Mouse (Mus musculus) ES-Bruce4 (cell line): ENCODE measurements around the gene Gm21698. TPM values are rescaled to one million over a fixed set of nuclear protein-coding genes. Genes with fewer than 3 reads are reported as not detected.
"Not testable (repeated sequence)": the region's sequence is repeated elsewhere in the genome, so short reads cannot be mapped to it uniquely, and the experiment has no call there.

Experiments used
- H3K27ac ChIP-seq: 2 replicates; pipeline ENCODE4 v1.5.1; 2012; ENCODE audit warnings: low read length, inconsistent platforms; ENCODE audit not compliant: insufficient read depth
- H3K27me3 ChIP-seq: 2 replicates; pipeline ENCODE4 v1.6.1; 2012; ENCODE audit warnings: mild to moderate bottlenecking, low read length, inconsistent platforms; ENCODE audit not compliant: control insufficient read depth, poor library complexity, insufficient read depth, severe bottlenecking
- H3K36me3 ChIP-seq: 2 replicates; pipeline ENCODE4 v1.6.1; 2012; ENCODE audit warnings: inconsistent platforms, mild to moderate bottlenecking, low read length, moderate library complexity; ENCODE audit not compliant: control insufficient read depth, poor library complexity, insufficient read depth, severe bottlenecking
- H3K4me1 ChIP-seq: one replicate; pipeline ENCODE4 v1.8.1; 2011; ENCODE audit warnings: low read length; ENCODE audit not compliant: control insufficient read depth, insufficient read depth
- H3K4me3 ChIP-seq: 2 replicates; pipeline ENCODE4 v1.5.1; 2011; ENCODE audit warnings: low read depth, mild to moderate bottlenecking, low read length
- H3K9ac ChIP-seq: 2 replicates; pipeline ENCODE4 v1.6.1; 2012; ENCODE audit warnings: low read depth, mild to moderate bottlenecking, inconsistent platforms; ENCODE audit not compliant: poor library complexity, severe bottlenecking
- H3K9me3 ChIP-seq: replicated peaks from 2 replicates; pipeline ENCODE4 v1.6.1; 2012; ENCODE audit warnings: mild to moderate bottlenecking, low read length, inconsistent platforms; ENCODE audit not compliant: control insufficient read depth, poor library complexity, insufficient read depth, severe bottlenecking
- CTCF ChIP-seq: IDR thresholded peaks from one replicate; pipeline ENCODE4 v1.8.1; 2011; ENCODE audit warnings: low read depth, low read length
- polyA plus RNA-seq: library from polyadenylated mRNA; stranded (reverse); fragments of >200 nt; gene quantifications from 2 replicates; pipeline ENCODE4 v1.2.4, GENCODE M21; 2011; ENCODE audit warnings: low read depth; ENCODE audit not compliant: missing spikeins, insufficient read depth, insufficient read length

Gene Gm21698
- polyA plus RNA-seq = not detected in 2 replicates

- not testable (repeated sequence) for H3K27me3 ChIP-seq, H3K9ac ChIP-seq, H3K4me3 ChIP-seq, H3K9me3 ChIP-seq, H3K4me1 ChIP-seq, H3K36me3 ChIP-seq, H3K27ac ChIP-seq
Measured at GRCm38 (mm10) chr5:25988550-25988949, at the start of gene Gm21698. Gene Gm21698 (minus strand): TSS chr5:25988650.

- not testable (repeated sequence) for H3K36me3 ChIP-seq
Measured at GRCm38 (mm10) chr5:26022816-26023215, 34.4 kb upstream of the Gm21698 start, which contains the start of gene Gm5862. Gene Gm5862 (minus strand): TSS chr5:26022916.

GRCm38 (mm10) chr5:26007697-26008096 lies 19.2 kb upstream of the Gm21698 start:
- not testable (repeated sequence) for H3K4me1 ChIP-seq, H3K36me3 ChIP-seq, H3K9ac ChIP-seq, H3K9me3 ChIP-seq, H3K27ac ChIP-seq, H3K4me3 ChIP-seq, H3K27me3 ChIP-seq

More at GRCm38 (mm10) chr5:26022816-26023215, 34.4 kb upstream of the Gm21698 start, which contains the start of gene Gm5862:
- not testable (repeated sequence) for H3K27me3 ChIP-seq, H3K9me3 ChIP-seq, H3K27ac ChIP-seq, H3K4me1 ChIP-seq, H3K4me3 ChIP-seq, H3K9ac ChIP-seq

GRCm38 (mm10) chr5:26006937-26007695 lies 18.7 kb upstream of the Gm21698 start:
- not testable (repeated sequence) for H3K4me1 ChIP-seq, H3K27me3 ChIP-seq, H3K27ac ChIP-seq, H3K36me3 ChIP-seq, H3K9ac ChIP-seq, H3K9me3 ChIP-seq
- peak; percentile 14 for TF ChIP-seq CTCF
- H3K4me3 ChIP-seq = peak overlapping the region; percentile 11

GRCm38 (mm10) chr5:26004698-26005097 lies 16.2 kb upstream of the Gm21698 start, which contains the start of gene Gm1979:
Gene Gm1979 (minus strand): TSS chr5:26004798.
- not testable (repeated sequence) for H3K4me3 ChIP-seq, H3K36me3 ChIP-seq, H3K9me3 ChIP-seq, H3K27ac ChIP-seq, H3K4me1 ChIP-seq, H3K9ac ChIP-seq, H3K27me3 ChIP-seq

GRCm38 (mm10) chr5:25972563-25972962 lies 15.9 kb downstream of the Gm21698 start, which contains the start of gene Gm21680:
Gene Gm21680 (minus strand): TSS chr5:25972663.
- not testable (repeated sequence) for H3K36me3 ChIP-seq, H3K4me3 ChIP-seq, H3K27me3 ChIP-seq, H3K4me1 ChIP-seq, H3K27ac ChIP-seq, H3K9me3 ChIP-seq, H3K9ac ChIP-seq

- not testable (repeated sequence) for H3K27ac ChIP-seq, H3K27me3 ChIP-seq, H3K9ac ChIP-seq, H3K9me3 ChIP-seq, H3K36me3 ChIP-seq, H3K4me1 ChIP-seq
- H3K4me3 ChIP-seq = peak overlapping the region; percentile 22
Measured at GRCm38 (mm10) chr5:25957050-25957449, 31.4 kb downstream of the Gm21698 start.

- not testable (repeated sequence) for H3K9ac ChIP-seq, H3K27me3 ChIP-seq, H3K36me3 ChIP-seq, H3K27ac ChIP-seq, H3K9me3 ChIP-seq, H3K4me1 ChIP-seq
- H3K4me3 ChIP-seq = peak overlapping the region; percentile 22
Measured at GRCm38 (mm10) chr5:25956611-25957010, 31.8 kb downstream of the Gm21698 start.

- H3K36me3 ChIP-seq, H3K4me1 ChIP-seq, H3K27me3 ChIP-seq, H3K9me3 ChIP-seq, H3K4me3 ChIP-seq, H3K27ac ChIP-seq, H3K9ac ChIP-seq: not testable (repeated sequence)
Measured at GRCm38 (mm10) chr5:25954317-25954716, 34.1 kb downstream of the Gm21698 start, which contains the start of gene Gm21671. Gene Gm21671 (minus strand): TSS chr5:25954417.
